Mouse (Mus musculus): ENCODE measurements at regions not wholly inside any gene's neighbourhood (a gene's known extent, or its start where the extent isn't known, plus 50 kb on each side); places are given as distances from the start of the nearest gene placed in this dataset.
"Not testable (repeated sequence)": the region's sequence is repeated elsewhere in the genome, so short reads cannot be mapped to it uniquely, and the experiment has no call there.

DNA sequence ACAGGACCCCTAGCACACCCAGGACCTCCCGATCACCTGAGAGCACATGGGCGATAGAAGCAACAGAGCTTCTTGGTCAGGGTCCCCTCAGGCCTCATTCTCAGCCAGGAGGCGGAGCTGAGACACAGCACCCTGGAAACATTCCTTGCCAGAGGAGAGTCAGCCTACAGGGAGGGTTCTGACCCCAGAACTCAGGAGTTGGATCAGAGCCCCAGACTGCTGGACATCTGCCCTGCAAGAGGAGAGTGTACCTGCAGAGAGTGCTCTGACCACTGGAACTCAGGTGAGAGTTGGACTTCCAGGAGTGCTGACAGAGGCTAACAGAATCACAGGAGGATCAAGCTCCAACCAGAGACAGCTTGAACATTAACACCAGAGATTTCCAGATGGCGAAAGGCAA, 76.1 kb downstream of the Gpr85 start:
- intact Hi-C loops (cut with DNase I) = not testable (repeated sequence)

DNA sequence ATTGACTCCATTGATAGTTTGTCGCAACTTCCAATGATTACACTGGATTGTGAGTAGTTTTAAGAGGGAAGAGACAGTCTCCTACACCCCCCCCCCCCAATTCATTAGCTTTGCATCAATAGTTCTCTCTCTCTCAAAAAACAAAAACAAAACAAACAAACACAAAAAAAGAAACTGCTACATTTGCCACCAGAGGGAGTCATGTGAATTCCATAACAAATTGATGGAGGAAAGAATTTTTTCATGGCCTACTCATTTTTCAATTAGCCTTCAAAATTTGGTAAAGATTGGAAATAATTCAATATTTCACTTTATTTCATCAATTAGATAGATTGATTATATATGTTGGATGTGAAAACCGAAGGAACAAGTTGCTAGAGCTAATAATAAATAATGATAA, 80.3 kb downstream of the Gpr85 start:
- intact Hi-C loops (cut with DNase I) = loop anchor here (5.0 kb wide), 2 partner anchors 448 to 743 kb away; no protein-coding TSS in a partner anchor

- intact Hi-C loops (cut with DNase I) = loop anchor here (5.0 kb wide), 2 partner anchors 448 to 743 kb away; no protein-coding TSS in a partner anchor
Observed at GRCm38 (mm10) chr6:13758946-13759345, 80.8 kb downstream of the Gpr85 start.

- intact Hi-C loops (cut with DNase I) = no loop called here
Observed at GRCm38 (mm10) chr6:13748931-13749638, 71.3 kb upstream of the Bmt2 start.

DNA sequence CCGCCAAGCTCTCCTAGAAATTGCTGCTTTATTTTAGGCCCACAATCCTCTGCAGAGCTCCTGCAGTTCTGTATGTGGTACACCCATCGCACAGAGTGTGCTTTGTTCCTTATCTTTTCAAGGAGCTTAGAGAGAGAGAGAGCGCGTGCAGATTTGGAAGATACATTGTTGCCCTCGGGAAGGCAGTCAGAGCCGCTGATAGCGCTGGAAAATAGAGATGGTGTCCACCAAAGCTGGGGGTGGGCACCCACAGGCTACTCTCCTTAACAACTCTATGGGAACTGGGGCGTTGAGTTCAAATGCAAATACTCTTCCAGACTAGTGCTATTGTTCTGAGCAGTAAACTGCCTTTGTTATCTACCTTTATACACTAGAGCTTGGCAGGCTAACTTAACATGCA, 70.2 kb upstream of the Bmt2 start:
- intact Hi-C loops (cut with DNase I) = no loop called here

GRCm38 (mm10) chr6:13746577-13747482, 69.1 kb upstream of the Bmt2 start:
- intact Hi-C loops (cut with DNase I) = no loop called here
